Mouse (Mus musculus) MEL (cell line): Measurements from ENCODE around the gene Vegfa. TPM values are rescaled to one million over a fixed set of nuclear protein-coding genes. Genes with fewer than 3 reads are reported as not detected.

Source experiments
- DNase-seq: peaks from one replicate; pipeline ENCODE4 v3.0.0; 2011; ENCODE audit warnings: low read depth, low spot score
- H3K27ac ChIP-seq: 2 replicates; pipeline ENCODE4 v1.5.1; 2012; ENCODE audit warnings: low read depth, mild to moderate bottlenecking, control low read depth, low read length, moderate library complexity; ENCODE audit not compliant: control insufficient read depth
- H3K27me3 ChIP-seq, 2 experiments: fragments of 150-350 bp in 1 of 2; sonication (generic) in 1 of 2; 2 replicates each; pipeline ENCODE4 v1.6.1; 2012; ENCODE audit warnings: low read length in 2 of 2, mild to moderate bottlenecking in 2 of 2, improper control_type of control experiment in 1 of 2, moderate library complexity in 1 of 2; ENCODE audit not compliant: insufficient read depth in 2 of 2, control insufficient read depth in 1 of 2
- H3K36me3 ChIP-seq, 2 experiments: 2 replicates each; pipeline ENCODE4 v1.6.1; 2012 to 2014; ENCODE audit warnings: low read length in 2 of 2, improper control_type of control experiment in 1 of 2, inconsistent platforms in 1 of 2, mild to moderate bottlenecking in 1 of 2; ENCODE audit not compliant: insufficient read depth in 2 of 2, control insufficient read depth in 1 of 2
- H3K4me1 ChIP-seq, 2 experiments: fragments of 150-350 bp in 1 of 2; sonication (generic) in 1 of 2; 2 replicates each; pipeline ENCODE4 v1.6.1; 2012; ENCODE audit warnings: low read length in 2 of 2, improper control_type of control experiment in 1 of 2, mild to moderate bottlenecking in 1 of 2; ENCODE audit not compliant: insufficient read depth in 2 of 2, control insufficient read depth in 1 of 2
- H3K4me3 ChIP-seq, 2 experiments: fragments of 150-350 bp in 1 of 2; sonication (generic) in 1 of 2; 2 replicates each; pipeline ENCODE4 v1.5.1; 2012; ENCODE audit warnings: low read depth in 2 of 2, low read length in 2 of 2, mild to moderate bottlenecking in 2 of 2, moderate library complexity in 2 of 2, control low read depth in 1 of 2, improper control_type of control experiment in 1 of 2; ENCODE audit not compliant: control insufficient read depth in 1 of 2, insufficient read depth in 1 of 2
- H3K79me2 ChIP-seq: 2 replicates; pipeline ENCODE4 v1.6.1; 2012; ENCODE audit warnings: mild to moderate bottlenecking, low read length, moderate library complexity; ENCODE audit not compliant: control insufficient read depth, poor library complexity, insufficient read depth
- H3K9ac ChIP-seq: 2 replicates; pipeline ENCODE4 v1.6.1; 2012; ENCODE audit warnings: low read depth, mild to moderate bottlenecking, control low read depth, low read length, moderate library complexity; ENCODE audit not compliant: control insufficient read depth, poor library complexity, severe bottlenecking
- H3K9me3 ChIP-seq: fragments of 150-350 bp; sonication (generic); replicated peaks from 2 replicates; pipeline ENCODE4 v1.6.1; 2012; ENCODE audit warnings: mild to moderate bottlenecking, low read length, improper control_type of control experiment, moderate library complexity; ENCODE audit not compliant: insufficient read depth
- BHLHE40 ChIP-seq: IDR thresholded peaks from 2 replicates; pipeline ENCODE4 v1.6.1; 2012; ENCODE audit warnings: low read depth, mild to moderate bottlenecking, inconsistent platforms, low read length, improper control_type of control experiment, borderline replicate concordance
- CHD2 ChIP-seq: IDR thresholded peaks from 2 replicates; pipeline ENCODE4 v1.6.1; 2011; ENCODE audit warnings: low read length, improper control_type of control experiment
- CTCF ChIP-seq, 3 experiments: IDR thresholded peaks in 2 of 3; conservative IDR thresholded peaks in 1 of 3; 2 replicates each; pipeline ENCODE4 v1.5.1; 2011 to 2012; ENCODE audit warnings: low read length in 3 of 3, low read depth in 2 of 3, mild to moderate bottlenecking in 2 of 3, improper control_type of control experiment in 1 of 3, inconsistent platforms in 1 of 3, mixed read lengths in 1 of 3, moderate library complexity in 1 of 3; ENCODE audit not compliant: control insufficient read depth in 1 of 3, insufficient read depth in 1 of 3, poor library complexity in 1 of 3, severe bottlenecking in 1 of 3
- EP300 ChIP-seq, 2 experiments: IDR thresholded peaks; 2 replicates each; pipeline ENCODE4 v1.6.1; 2011; ENCODE audit warnings: improper control_type of control experiment in 2 of 2, low read length in 2 of 2, low read depth in 1 of 2, mild to moderate bottlenecking in 1 of 2
- MAFK ChIP-seq: IDR thresholded peaks from 2 replicates; pipeline ENCODE4 v1.6.1; 2011; ENCODE audit warnings: low read depth, mild to moderate bottlenecking, low read length, improper control_type of control experiment, borderline replicate concordance
- MAX ChIP-seq: IDR thresholded peaks from 2 replicates; pipeline ENCODE4 v1.6.1; 2011; ENCODE audit warnings: low read length, improper control_type of control experiment
- MAZ ChIP-seq: IDR thresholded peaks from 2 replicates; pipeline ENCODE4 v1.6.1; 2012; ENCODE audit warnings: low read depth, mild to moderate bottlenecking, inconsistent platforms, low read length, improper control_type of control experiment
- MEF2A ChIP-seq: IDR thresholded peaks from 2 replicates; pipeline ENCODE4 v1.6.1; 2014; ENCODE audit warnings: low read depth, mild to moderate bottlenecking, inconsistent platforms, low read length, improper control_type of control experiment; ENCODE audit not compliant: poor library complexity, insufficient replicate concordance, severe bottlenecking; ENCODE audit errors: extremely low read depth
- MXI1 ChIP-seq: IDR thresholded peaks from 2 replicates; pipeline ENCODE4 v1.6.1; 2011; ENCODE audit warnings: mild to moderate bottlenecking, low read depth, low read length, improper control_type of control experiment
- MYB ChIP-seq: IDR thresholded peaks from 2 replicates; pipeline ENCODE4 v1.6.1; 2011; ENCODE audit warnings: mild to moderate bottlenecking, low read depth, low read length, improper control_type of control experiment
- NELFE ChIP-seq: IDR thresholded peaks from 2 replicates; pipeline ENCODE4 v1.6.1; 2011; ENCODE audit warnings: low read depth, low read length, improper control_type of control experiment
- POLR2A ChIP-seq, 2 experiments: IDR thresholded peaks; 2 replicates each; pipeline ENCODE4 v1.6.1; 2011 to 2012; ENCODE audit warnings: low read length in 2 of 2, mild to moderate bottlenecking in 2 of 2, control low read depth in 1 of 2, improper control_type of control experiment in 1 of 2, low read depth in 1 of 2, moderate library complexity in 1 of 2; ENCODE audit not compliant: control insufficient read depth in 1 of 2, insufficient read depth in 1 of 2, poor library complexity in 1 of 2
- POLR2AphosphoS5 ChIP-seq: IDR thresholded peaks from 2 replicates; pipeline ENCODE4 v1.6.1; 2012; ENCODE audit warnings: low read depth, borderline replicate concordance, mild to moderate bottlenecking, inconsistent platforms, low read length, moderate library complexity, mixed read lengths
- TAL1 ChIP-seq: IDR thresholded peaks from 2 replicates; pipeline ENCODE4 v1.6.1; 2012; ENCODE audit warnings: mild to moderate bottlenecking, inconsistent platforms, low read length, moderate library complexity, mixed read lengths
- TBP ChIP-seq: IDR thresholded peaks from 2 replicates; pipeline ENCODE4 v1.8.0; 2011; ENCODE audit warnings: low read depth, low read length, improper control_type of control experiment
- USF2 ChIP-seq, 2 experiments: IDR thresholded peaks; 2 replicates each; pipeline ENCODE4 v1.6.1; 2011 to 2012; ENCODE audit warnings: improper control_type of control experiment in 2 of 2, low read length in 2 of 2, borderline replicate concordance in 1 of 2, inconsistent platforms in 1 of 2, low read depth in 1 of 2, mild to moderate bottlenecking in 1 of 2; ENCODE audit not compliant: insufficient read depth in 1 of 2
- ZC3H11A ChIP-seq: IDR thresholded peaks from 2 replicates; pipeline ENCODE4 v1.6.1; 2012; ENCODE audit warnings: low read depth, mild to moderate bottlenecking, inconsistent platforms, low read length, improper control_type of control experiment
- ZMIZ1 ChIP-seq: IDR thresholded peaks from 2 replicates; pipeline ENCODE4 v1.6.1; 2012; ENCODE audit warnings: low read depth, mild to moderate bottlenecking, inconsistent platforms, low read length, improper control_type of control experiment, moderate library complexity
- ZNF384 ChIP-seq: IDR thresholded peaks from 2 replicates; pipeline ENCODE4 v1.6.1; 2012; ENCODE audit warnings: low read depth, mild to moderate bottlenecking, inconsistent platforms, low read length, improper control_type of control experiment
- polyA plus RNA-seq, 2 experiments: library from polyadenylated mRNA; stranded (reverse) in 1 of 2; unstranded in 1 of 2; fragments of >175 nt in 1 of 2; fragments of >200 nt in 1 of 2; gene quantifications; 2 replicates each; pipeline versions ENCODE4 v1.2.1 to v1.2.4; 2012; ENCODE audit warnings: low replicate concordance in 2 of 2, low read depth in 1 of 2; ENCODE audit not compliant: insufficient read length in 2 of 2, insufficient read depth in 1 of 2, missing spikeins in 1 of 2
- total RNA-seq: library from RNA; depleted of rRNA; stranded (reverse); fragments of 300-350 nt; gene quantifications from 2 replicates; pipeline ENCODE4 v1.2.3, GENCODE M21; 2012

The Vegfa gene
- total and polyA plus RNA-seq, 3 experiments = 16.1 to 38.6 TPM; not detected in 1

- H3K9ac ChIP-seq = no peak overlapping the region
- no peaks in the 10 kb centered on the region for H3K79me2 ChIP-seq
- TF ChIP-seq USF2 (IDR thresholded peaks at IDR 0.05; ENCODE audit: borderline replicate concordance in 1 of 2, insufficient read depth in 1 of 2, low read depth in 1 of 2, low read length in 2 of 2) = no peak
- TF ChIP-seq ZC3H11A = no peak
- no peak for TF ChIP-seq POLR2AphosphoS5
- TF ChIP-seq CHD2 = no peak
- TF ChIP-seq MAFK = no peak
- no peak for TF ChIP-seq MEF2A
- no peak for TF ChIP-seq TBP
- no peak for TF ChIP-seq MXI1
- TF ChIP-seq NELFE = no peak
- TF ChIP-seq TAL1 = no peak
- TF ChIP-seq MYB = no peak
- no peak for TF ChIP-seq EP300 (IDR thresholded peaks at IDR 0.05; ENCODE audit: low read depth in 1 of 2, low read length in 2 of 2)
- no peak for TF ChIP-seq MAX
- no peak for TF ChIP-seq POLR2A (IDR thresholded peaks at IDR 0.05; ENCODE audit: control insufficient read depth in 1 of 2, insufficient read depth in 1 of 2, low read depth in 1 of 2, low read length in 2 of 2, poor library complexity in 1 of 2)
- TF ChIP-seq MAZ = no peak
- TF ChIP-seq ZNF384 = no peak
- DNase-seq = no peak
- peaks cover 0 to 18% of the 10 kb centered on the region in 2 experiments; a peak in 2 of 4 replicates for H3K36me3 ChIP-seq
- no peak overlapping the region for H3K27ac ChIP-seq
- H3K27me3 ChIP-seq = no peaks in the 10 kb centered on the region
- H3K4me1 ChIP-seq = no peaks in the 10 kb centered on the region
- no peaks in the 10 kb centered on the region for H3K9me3 ChIP-seq
- no peak overlapping the region for H3K4me3 ChIP-seq
Measured at GRCm38 (mm10) chr17:46017946-46018735, 14.0 kb downstream of the Vegfa start.

GRCm38 (mm10) chr17:46016617-46017016 is 15.6 kb downstream of the Vegfa start:
- no peak for TF ChIP-seq MAX
- TF ChIP-seq TAL1 = no peak
- no peak for TF ChIP-seq ZC3H11A
- no peak for TF ChIP-seq CTCF (IDR thresholded peaks at IDR 0.05 in 2 of 3, conservative IDR thresholded peaks at IDR 0.05 in 1 of 3; ENCODE audit: control insufficient read depth in 1 of 3, insufficient read depth in 1 of 3, low read depth in 2 of 3, low read length in 3 of 3, poor library complexity in 1 of 3, severe bottlenecking in 1 of 3)
- TF ChIP-seq TBP = no peak
- no peak for TF ChIP-seq ZMIZ1
- no peak for TF ChIP-seq USF2 (IDR thresholded peaks at IDR 0.05; ENCODE audit: borderline replicate concordance in 1 of 2, insufficient read depth in 1 of 2, low read depth in 1 of 2, low read length in 2 of 2)
- no peak for TF ChIP-seq BHLHE40
- TF ChIP-seq EP300 (IDR thresholded peaks at IDR 0.05; ENCODE audit: low read depth in 1 of 2, low read length in 2 of 2) = no peak
- TF ChIP-seq, all 39 proteins: peak for 0
- Histone ChIP-seq H3K36me3 (peaks cover 0 to 12% of the 10 kb centered on the region in 2 experiments; a peak in 2 of 4 replicates), H3K4me1 (no peaks in the 10 kb centered on the region), H3K27ac (no peak overlapping the region), H3K4me3 (no peak overlapping the region), H3K9ac (no peak overlapping the region), H3K9me3 (no peaks in the 10 kb centered on the region), H3K79me2 (no peaks in the 10 kb centered on the region), H3K27me3 (no peaks in the 10 kb centered on the region)
- no peak for DNase-seq
